Mouse (Mus musculus): ENCODE results near the gene Cep72. TPM values are rescaled to one million over a fixed set of nuclear protein-coding genes. Genes with fewer than 3 reads are reported as not detected.
A peak's percentile ranks its signal among the peaks of the same experiment; 100 is the strongest.

The Cep72 gene
- 11.8 and 14.5 TPM in 2 replicates for total RNA-seq (2017)

GRCm38 (mm10) chr13:74061613-74062377 lies at the start of gene Cep72:
Gene Cep72 (minus strand): TSS chr13:74062299.
- ATAC-seq (replicated peaks; ENCODE audit: low read depth, poor library complexity, severe bottlenecking) = peak; percentile 97

- no peak for ATAC-seq (replicated peaks; ENCODE audit: low read depth, poor library complexity, severe bottlenecking)
Observed at GRCm38 (mm10) chr13:74107410-74107809, 45.3 kb upstream of the Cep72 start.

GRCm38 (mm10) chr13:74104417-74104816 lies 42.3 kb upstream of the Cep72 start:
- ATAC-seq (replicated peaks; ENCODE audit: low read depth, poor library complexity, severe bottlenecking) = no peak

GRCm38 (mm10) chr13:74102831-74103582 lies 40.9 kb upstream of the Cep72 start:
- no peak for ATAC-seq (replicated peaks; ENCODE audit: low read depth, poor library complexity, severe bottlenecking)

GRCm38 (mm10) chr13:74102108-74102830 lies 40.2 kb upstream of the Cep72 start:
- no peak for ATAC-seq (replicated peaks; ENCODE audit: low read depth, poor library complexity, severe bottlenecking)

- ATAC-seq (replicated peaks; ENCODE audit: low read depth, poor library complexity, severe bottlenecking) = no peak
Observed at GRCm38 (mm10) chr13:74098913-74099312, 36.8 kb upstream of the Cep72 start.

- ATAC-seq (replicated peaks; ENCODE audit: low read depth, poor library complexity, severe bottlenecking) = peak; percentile 95
Observed at GRCm38 (mm10) chr13:74096715-74097363, 34.7 kb upstream of the Cep72 start.

- ATAC-seq (replicated peaks; ENCODE audit: low read depth, poor library complexity, severe bottlenecking) = no peak
Observed at GRCm38 (mm10) chr13:74095936-74096335, 33.8 kb upstream of the Cep72 start.

GRCm38 (mm10) chr13:74090265-74090664 lies 28.2 kb upstream of the Cep72 start:
- peak; percentile 89 for ATAC-seq (replicated peaks; ENCODE audit: low read depth, poor library complexity, severe bottlenecking)

GRCm38 (mm10) chr13:74073369-74073768 lies 11.3 kb upstream of the Cep72 start:
- no peak for ATAC-seq (replicated peaks; ENCODE audit: low read depth, poor library complexity, severe bottlenecking)

- ATAC-seq (replicated peaks; ENCODE audit: low read depth, poor library complexity, severe bottlenecking) = no peak
Observed at GRCm38 (mm10) chr13:74071714-74072113, 9.6 kb upstream of the Cep72 start.

- peak; percentile 56; the same call in 1 of the 2 replicates for ATAC-seq (replicated peaks; ENCODE audit: low read depth, poor library complexity, severe bottlenecking)
Observed at GRCm38 (mm10) chr13:74071244-74071643, 9.1 kb upstream of the Cep72 start.

GRCm38 (mm10) chr13:74066576-74066975 lies 4.5 kb upstream of the Cep72 start:
- no peak for ATAC-seq (replicated peaks; ENCODE audit: low read depth, poor library complexity, severe bottlenecking)

GRCm38 (mm10) chr13:74063340-74064050 lies 1.4 kb upstream of the Cep72 start:
- ATAC-seq (replicated peaks; ENCODE audit: low read depth, poor library complexity, severe bottlenecking) = no peak

- ATAC-seq (replicated peaks; ENCODE audit: low read depth, poor library complexity, severe bottlenecking) = no peak; the same call in 1 of the 2 replicates
Observed at GRCm38 (mm10) chr13:74062378-74063128, 454 bp upstream of the Cep72 start.

GRCm38 (mm10) chr13:74058081-74058480 lies 4.0 kb downstream of the Cep72 start:
- ATAC-seq (replicated peaks; ENCODE audit: low read depth, poor library complexity, severe bottlenecking) = no peak

GRCm38 (mm10) chr13:74056194-74056593 lies 5.9 kb downstream of the Cep72 start:
- ATAC-seq (replicated peaks; ENCODE audit: low read depth, poor library complexity, severe bottlenecking) = no peak

- ATAC-seq (replicated peaks; ENCODE audit: low read depth, poor library complexity, severe bottlenecking) = no peak
Observed at GRCm38 (mm10) chr13:74039926-74040325, 22.2 kb downstream of the Cep72 start.

GRCm38 (mm10) chr13:74035776-74036175 lies 26.3 kb downstream of the Cep72 start:
- no peak for ATAC-seq (replicated peaks; ENCODE audit: low read depth, poor library complexity, severe bottlenecking)

Measured in common myeloid progenitor, adult 5-6 weeks (primary cell).